Mouse (Mus musculus) liver, embryonic 11.5 days (tissue): ENCODE results near the gene Kif5a. TPM values are rescaled to one million over a fixed set of nuclear protein-coding genes. Genes with fewer than 3 reads are reported as not detected.

Source experiments
- ATAC-seq: fragments of 200-750 bp; cut with Nextera tagmentation; replicated peaks from 2 replicates; pipeline ENCODE4 v1.8.0; 2017; ENCODE audit warnings: moderate number of reproducible peaks, mild to moderate bottlenecking, moderate TSS enrichment, moderate library complexity; ENCODE audit not compliant: low FRiP score
- DNase-seq: peaks from one replicate; pipeline ENCODE4 v3.0.0-alpha.2; 2017; ENCODE audit warnings: low spot score
- H3K27ac ChIP-seq: fragments of 300-500 bp; sonication (generic); 2 replicates; pipeline ENCODE4 v1.5.1; 2014; ENCODE audit warnings: mild to moderate bottlenecking, low read depth, low read length, control low read depth
- H3K27me3 ChIP-seq: fragments of 300-500 bp; sonication (generic); replicated peaks from 2 replicates; pipeline ENCODE4 v1.6.1; 2014; ENCODE audit warnings: low read length, mixed read lengths; ENCODE audit not compliant: control insufficient read depth, insufficient read depth
- H3K36me3 ChIP-seq: fragments of 300-500 bp; sonication (generic); 2 replicates; pipeline ENCODE4 v1.6.1; 2014; ENCODE audit warnings: mild to moderate bottlenecking, low read length, moderate library complexity, mixed read lengths; ENCODE audit not compliant: control insufficient read depth, insufficient read depth
- H3K4me1 ChIP-seq: fragments of 300-500 bp; sonication (generic); replicated peaks from 2 replicates; pipeline ENCODE4 v1.6.1; 2014; ENCODE audit warnings: low read length, mixed read lengths; ENCODE audit not compliant: control insufficient read depth, insufficient read depth
- H3K4me2 ChIP-seq: fragments of 300-500 bp; sonication (generic); 2 replicates; pipeline ENCODE4 v1.6.1; 2014; ENCODE audit warnings: mild to moderate bottlenecking, control low read depth, moderate library complexity
- H3K4me3 ChIP-seq: fragments of 300-500 bp; sonication (generic); 2 replicates; pipeline ENCODE4 v1.5.1; 2014; ENCODE audit warnings: low read depth, low read length, control low read depth
- H3K9ac ChIP-seq: fragments of 300-500 bp; sonication (generic); 2 replicates; pipeline ENCODE4 v1.6.1; 2014; ENCODE audit warnings: low read depth, low read length, control low read depth
- H3K9me3 ChIP-seq: fragments of 300-500 bp; sonication (generic); 2 replicates; pipeline ENCODE4 v1.6.1; 2016; ENCODE audit warnings: low read length, inconsistent platforms, mixed read lengths; ENCODE audit not compliant: control insufficient read depth
- WGBS: fragments of 180-500 bp; shearing (Covaris S2); extraction: QIAGEN DNeasy Blood & Tissue Kit; methylation state at CpG from one replicate; pipeline ENCODE4 v1.1.7; 2014; 5-methylcytosine and 5-hydroxymethylcytosine counted together
- polyA plus RNA-seq: library from polyadenylated mRNA; unstranded; fragments of >200 nt; fragmentation: Nextera tagmentation; extraction: Ambion mirVana; gene quantifications from 2 replicates; pipeline ENCODE4 v1.2.1, GENCODE M21; 2014

The Kif5a gene
- polyA plus RNA-seq, 1 experiment from 2014 or later: 1.4 TPM

DNA sequence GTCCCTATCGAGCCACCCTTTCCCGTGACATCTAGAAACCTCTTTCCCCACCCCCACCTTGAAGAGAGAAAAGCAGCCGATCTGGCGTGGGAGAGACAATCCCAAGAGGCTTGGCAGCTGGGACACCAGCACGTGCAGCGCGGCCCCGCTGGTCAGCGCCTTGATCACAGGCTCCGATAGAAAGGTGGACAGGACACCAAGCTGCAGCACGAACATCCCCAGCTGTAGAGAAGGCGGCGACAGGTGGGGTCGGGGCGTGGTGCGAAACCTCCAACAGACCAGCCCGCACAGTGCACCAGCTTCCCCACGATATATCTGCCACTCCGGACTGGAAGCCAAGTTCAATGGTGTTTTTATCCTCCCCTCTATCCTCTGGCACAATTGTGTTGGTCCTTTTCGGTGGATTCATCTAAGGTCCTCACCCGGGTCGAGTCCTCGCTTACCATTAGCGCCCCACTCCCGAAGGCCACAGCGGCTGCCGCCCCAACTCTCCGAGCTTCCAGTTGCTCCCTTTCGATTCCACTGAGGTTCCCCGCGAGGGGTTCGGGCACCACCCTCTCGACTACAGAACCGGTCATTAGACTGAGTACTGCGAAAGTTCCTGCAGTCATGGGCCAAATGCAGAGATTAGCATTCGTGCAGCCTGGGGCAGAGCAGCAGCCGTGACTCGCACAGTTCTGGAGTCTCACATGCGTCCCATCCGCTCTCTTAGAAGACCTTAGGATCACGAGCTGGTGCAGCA, 84.7 kb downstream of the Kif5a start:
- peak; percentile 44 for DNase-seq
- peaks cover 36% of the 10 kb centered on the region for H3K4me1 ChIP-seq

DNA sequence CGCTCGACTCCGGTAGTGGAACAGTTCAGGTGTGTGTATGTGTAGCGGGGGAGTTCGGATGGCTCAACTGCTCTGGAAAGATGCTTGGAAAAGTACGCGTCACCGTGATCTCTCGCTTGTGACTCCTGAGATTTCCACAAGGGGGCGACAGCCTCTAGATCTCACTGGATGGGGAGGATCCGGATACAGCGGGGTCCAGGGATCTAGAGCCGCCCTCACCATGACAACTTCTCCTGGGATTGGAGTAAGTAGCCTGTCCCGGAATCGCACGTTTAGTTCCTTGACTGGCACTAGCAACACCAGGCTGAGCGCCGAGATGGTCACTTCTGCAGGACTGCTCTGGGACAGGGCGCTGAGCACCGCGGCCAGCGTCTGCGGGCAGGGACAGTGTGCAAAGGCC, 85.4 kb downstream of the Kif5a start:
- peak overlapping the region; percentile 88 for H3K4me2 ChIP-seq
- no peaks in the 10 kb centered on the region for H3K9me3 ChIP-seq
- ATAC-seq (peak; percentile 51), DNase-seq (peak; percentile 80)
- H3K36me3 ChIP-seq: no peaks in the 10 kb centered on the region
- H3K27ac ChIP-seq: no peak overlapping the region
- H3K4me1 ChIP-seq: peaks cover 36% of the 10 kb centered on the region
- WGBS: 1% methylated on average over 23 of the region's 23 CpGs
- peaks cover 50% of the 10 kb centered on the region for H3K27me3 ChIP-seq
- peak overlapping the region; percentile 48 for H3K4me3 ChIP-seq
- 0 out of 2 replicates have a peak overlapping the region, but pooled peaks have one; percentile 36 for H3K9ac ChIP-seq

More for the DNA sequence above, 84.7 kb downstream of the Kif5a start:
- peak; percentile 18; the same call in 1 of the 2 replicates for ATAC-seq
- Histone ChIP-seq H3K9me3 (no peaks in the 10 kb centered on the region), H3K4me2 (peak overlapping the region; percentile 88), H3K4me3 (peak overlapping the region; percentile 48), H3K27me3 (peaks cover 54% of the 10 kb centered on the region), H3K9ac (no peak overlapping the region), H3K36me3 (no peaks in the 10 kb centered on the region; the same call in 1 of the 2 replicates), H3K27ac (no peak overlapping the region)
- WGBS: 5% methylated on average over 41 of the region's 41 CpGs

DNA sequence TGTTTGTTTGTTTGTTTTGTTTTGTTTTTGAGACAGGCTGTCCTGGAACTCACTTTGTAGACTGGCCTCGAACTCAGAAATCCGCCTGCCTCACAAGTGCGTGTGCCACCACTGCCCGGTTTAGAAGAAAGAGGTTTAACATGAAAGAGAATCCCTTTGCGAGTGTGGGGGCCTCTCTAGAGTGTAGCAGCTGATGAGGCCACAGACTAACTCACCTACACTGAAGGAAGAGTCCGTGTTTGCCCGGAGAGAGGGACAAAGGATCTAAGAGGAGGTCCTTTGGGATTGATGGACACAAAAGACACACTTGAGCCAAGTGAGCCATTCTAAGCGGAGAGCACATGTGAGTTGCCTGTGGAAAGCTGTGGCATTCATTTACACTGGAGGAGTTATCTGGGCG, 85.9 kb downstream of the Kif5a start:
- Histone ChIP-seq H3K36me3 (no peaks in the 10 kb centered on the region), H3K4me3 (peak overlapping the region; percentile 19; the same call in 1 of the 2 replicates), H3K9ac (no peak overlapping the region), H3K4me1 (peaks cover 36% of the 10 kb centered on the region), H3K9me3 (no peaks in the 10 kb centered on the region), H3K27me3 (peaks cover 50% of the 10 kb centered on the region), H3K4me2 (peak overlapping the region; percentile 88), H3K27ac (no peak overlapping the region)
- DNase-seq: peak; percentile 30
- ATAC-seq: no peak
- 28% methylated on average over 9 of the region's 9 CpGs for WGBS

DNA sequence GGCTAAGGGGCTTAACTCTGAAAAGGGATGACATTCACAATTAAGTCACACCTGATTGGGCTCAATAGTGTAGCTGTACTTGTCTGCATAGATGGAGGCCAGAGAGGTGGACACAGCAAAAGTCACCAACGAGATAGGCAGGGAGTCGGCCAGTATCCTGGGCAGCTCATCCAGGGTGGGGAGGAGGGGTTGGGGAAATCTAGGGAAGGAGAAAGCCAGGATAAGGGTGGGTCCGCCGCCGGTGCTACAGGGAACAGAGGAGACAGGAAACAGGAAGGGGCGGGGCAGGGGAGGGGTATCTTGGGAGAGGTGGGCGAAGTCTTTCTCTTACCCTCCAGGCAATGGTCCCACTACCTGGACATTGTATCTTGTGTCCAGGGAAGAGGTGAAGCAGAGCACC, 86.4 kb downstream of the Kif5a start:
- peak; percentile 29 for DNase-seq
- H3K4me2 ChIP-seq: peak overlapping the region; percentile 88

DNA sequence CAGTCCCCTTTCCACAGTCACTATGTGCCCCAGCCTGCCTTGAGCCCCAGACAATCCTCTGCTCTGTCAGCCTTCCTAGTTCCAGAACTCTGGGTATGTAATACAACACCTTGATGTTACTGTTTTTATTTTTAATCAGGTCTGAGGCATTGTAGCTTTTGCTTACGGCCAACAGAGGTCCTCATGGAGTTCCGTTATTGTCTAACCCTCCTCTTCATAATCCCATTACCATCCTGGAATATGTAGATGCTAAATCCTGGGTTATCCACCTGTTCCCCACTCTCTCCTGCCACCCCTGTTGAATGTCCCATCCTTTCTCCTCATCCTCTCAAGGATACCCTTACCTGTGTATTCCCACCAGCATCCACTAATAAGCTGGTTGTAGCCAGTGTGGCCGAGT, 86.9 kb downstream of the Kif5a start:
- Histone ChIP-seq H3K9me3 (no peaks in the 10 kb centered on the region), H3K27me3 (peaks cover 49% of the 10 kb centered on the region), H3K4me1 (peaks cover 37% of the 10 kb centered on the region), H3K9ac (no peak overlapping the region), H3K27ac (no peak overlapping the region), H3K4me2 (no peak overlapping the region; the same call in 1 of the 2 replicates), H3K4me3 (no peak overlapping the region), H3K36me3 (no peaks in the 10 kb centered on the region)
- no peak for DNase-seq
- ATAC-seq: no peak
- WGBS: 43% methylated on average over 3 of the region's 3 CpGs

More for the DNA sequence above, 86.4 kb downstream of the Kif5a start:
- H3K9me3 ChIP-seq: no peaks in the 10 kb centered on the region
- no peaks in the 10 kb centered on the region for H3K36me3 ChIP-seq
- H3K4me3 ChIP-seq: 0 out of 2 replicates have a peak overlapping the region, but pooled peaks have one; percentile 19
- WGBS: 11% methylated on average over 7 of the region's 7 CpGs
- ATAC-seq: no peak
- H3K27ac ChIP-seq: no peak overlapping the region
- H3K27me3 ChIP-seq: peaks cover 50% of the 10 kb centered on the region
- no peak overlapping the region for H3K9ac ChIP-seq
- peaks cover 36% of the 10 kb centered on the region for H3K4me1 ChIP-seq

Other genes with a start within 250 kb of the Kif5a start
- 110 and 119 TPM in 2 replicates for gene Tsfm, start 232.5 kb downstream of the Kif5a start, polyA plus RNA-seq
- 54.1 and 58.1 TPM in 2 replicates for gene Mettl1, start 221.9 kb downstream of the Kif5a start, polyA plus RNA-seq
- 0.11 and 0.23 TPM in 2 replicates for gene Eef1akmt3, start 221.8 kb downstream of the Kif5a start, polyA plus RNA-seq
- not detected in 2 replicates for gene Cyp27b1, start 215.1 kb downstream of the Kif5a start, polyA plus RNA-seq
- gene March9, start 203.2 kb downstream of the Kif5a start, polyA plus RNA-seq: 0.38 TPM in 2 replicates
- gene Cdk4, start 199.8 kb downstream of the Kif5a start, polyA plus RNA-seq: 1,533 and 1,539 TPM in 2 replicates
- gene Tspan31, start 193.1 kb downstream of the Kif5a start, polyA plus RNA-seq: 112 and 121 TPM in 2 replicates
- 2.2 and 2.3 TPM in 2 replicates for gene Agap2, start 188.1 kb downstream of the Kif5a start, polyA plus RNA-seq
- gene Os9, start 142.2 kb downstream of the Kif5a start, polyA plus RNA-seq: 51.2 and 54.7 TPM in 2 replicates
- gene B4galnt1, start 98.1 kb downstream of the Kif5a start, polyA plus RNA-seq: 21.6 and 26.3 TPM in 2 replicates
- 3.6 and 5.2 TPM in 2 replicates for gene Slc26a10, start 82.7 kb downstream of the Kif5a start, polyA plus RNA-seq
- gene Arhgef25, start 73.3 kb downstream of the Kif5a start, polyA plus RNA-seq: 28.3 and 30.2 TPM in 2 replicates
- gene Dtx3, start 67.6 kb downstream of the Kif5a start, polyA plus RNA-seq: 64.0 and 70.8 TPM in 2 replicates
- 43.1 and 43.4 TPM in 2 replicates for gene Pip4k2c, start 51.8 kb downstream of the Kif5a start, polyA plus RNA-seq
- 135 TPM in 2 replicates for gene Dctn2, start 3.0 kb upstream of the Kif5a start, polyA plus RNA-seq
- gene Mbd6, start 25.7 kb upstream of the Kif5a start, polyA plus RNA-seq: 14.2 and 19.0 TPM in 2 replicates
- 249 and 257 TPM in 2 replicates for gene Mars, start 48.4 kb upstream of the Kif5a start, polyA plus RNA-seq
- gene Arhgap9, start 58.6 kb upstream of the Kif5a start, polyA plus RNA-seq: 22.0 and 24.4 TPM in 2 replicates
- 2.1 and 2.2 TPM in 2 replicates for gene Gli1, start 78.6 kb upstream of the Kif5a start, polyA plus RNA-seq
- gene Inhbe, start 91.1 kb upstream of the Kif5a start, polyA plus RNA-seq: 0.04 and 0.09 TPM in 2 replicates
- 1.1 and 1.4 TPM in 2 replicates for gene Inhbc, start 107.1 kb upstream of the Kif5a start, polyA plus RNA-seq
- 25.4 and 33.8 TPM in 2 replicates for gene R3hdm2, start 117.0 kb upstream of the Kif5a start, polyA plus RNA-seq
- gene Stac3, start 238.3 kb upstream of the Kif5a start, polyA plus RNA-seq: 0.32 and 0.39 TPM in 2 replicates